Mouse (Mus musculus): ENCODE measurements around the gene Slc4a3. TPM values are rescaled to one million over a fixed set of nuclear protein-coding genes. Genes with fewer than 3 reads are reported as not detected.

Slc4a3 gene
- polyA plus RNA-seq, 1 experiment from 2014 or later: 14.2 TPM

GRCm38 (mm10) chr1:75574476-75575310, 28.6 kb downstream of the Slc4a3 start:
- Histone ChIP-seq H3K9ac (ENCODE audit: low read depth, low read length) (no peak overlapping the region), H3K4me1 (ENCODE audit: control insufficient read depth, insufficient read depth, low read length) (peaks cover 8% of the 10 kb centered on the region), H3K27me3 (ENCODE audit: control insufficient read depth, insufficient read depth, low read length) (no peaks in the 10 kb centered on the region), H3K36me3 (ENCODE audit: control insufficient read depth, insufficient read depth, low read length) (no peaks in the 10 kb centered on the region), H3K9me3 (replicated peaks; ENCODE audit: control insufficient read depth, low read length) (no peaks in the 10 kb centered on the region), H3K27ac (ENCODE audit: low read depth, low read length) (no peak overlapping the region), H3K4me2 (no peak overlapping the region), H3K4me3 (ENCODE audit: low read depth, low read length) (no peak overlapping the region)
- 77% methylated on average over 17 of the region's 17 CpGs for WGBS (ENCODE audit: insufficient replicate concordance)
- ATAC-seq (replicated peaks; ENCODE audit: insufficient number of reproducible peaks, low FRiP score, low TSS enrichment): no peak

GRCm38 (mm10) chr1:75581936-75582624, 36.0 kb downstream of the Slc4a3 start:
- no peaks in the 10 kb centered on the region for H3K4me1 ChIP-seq (ENCODE audit: control insufficient read depth, insufficient read depth, low read length)
- no peaks in the 10 kb centered on the region for H3K36me3 ChIP-seq (ENCODE audit: control insufficient read depth, insufficient read depth, low read length)
- H3K27ac ChIP-seq (ENCODE audit: low read depth, low read length): no peak overlapping the region
- H3K27me3 ChIP-seq (ENCODE audit: control insufficient read depth, insufficient read depth, low read length): no peaks in the 10 kb centered on the region
- 61% methylated on average over 7 of the region's 7 CpGs for WGBS (ENCODE audit: insufficient replicate concordance)
- H3K9me3 ChIP-seq (replicated peaks; ENCODE audit: control insufficient read depth, low read length): no peaks in the 10 kb centered on the region
- no peak overlapping the region for H3K9ac ChIP-seq (ENCODE audit: low read depth, low read length)
- H3K4me3 ChIP-seq (ENCODE audit: low read depth, low read length): no peak overlapping the region
- ATAC-seq (replicated peaks; ENCODE audit: insufficient number of reproducible peaks, low FRiP score, low TSS enrichment): no peak
- H3K4me2 ChIP-seq: no peak overlapping the region

GRCm38 (mm10) chr1:75582625-75582956, 36.5 kb downstream of the Slc4a3 start:
- H3K36me3 ChIP-seq (ENCODE audit: control insufficient read depth, insufficient read depth, low read length): no peaks in the 10 kb centered on the region
- no peak for ATAC-seq (replicated peaks; ENCODE audit: insufficient number of reproducible peaks, low FRiP score, low TSS enrichment)
- 75% methylated on average over 5 of the region's 5 CpGs for WGBS (ENCODE audit: insufficient replicate concordance)
- no peak overlapping the region for H3K4me3 ChIP-seq (ENCODE audit: low read depth, low read length)
- no peak overlapping the region for H3K4me2 ChIP-seq
- no peaks in the 10 kb centered on the region for H3K9me3 ChIP-seq (replicated peaks; ENCODE audit: control insufficient read depth, low read length)
- H3K27me3 ChIP-seq (ENCODE audit: control insufficient read depth, insufficient read depth, low read length): no peaks in the 10 kb centered on the region
- no peak overlapping the region for H3K9ac ChIP-seq (ENCODE audit: low read depth, low read length)
- H3K27ac ChIP-seq (ENCODE audit: low read depth, low read length): no peak overlapping the region
- peaks cover 1% of the 10 kb centered on the region for H3K4me1 ChIP-seq (ENCODE audit: control insufficient read depth, insufficient read depth, low read length)

- no peak for ATAC-seq (replicated peaks; ENCODE audit: insufficient number of reproducible peaks, low FRiP score, low TSS enrichment)
- Histone ChIP-seq H3K9ac (ENCODE audit: low read depth, low read length) (no peak overlapping the region), H3K4me2 (no peak overlapping the region), H3K4me1 (ENCODE audit: control insufficient read depth, insufficient read depth, low read length) (peaks cover 6% of the 10 kb centered on the region), H3K27me3 (ENCODE audit: control insufficient read depth, insufficient read depth, low read length) (no peaks in the 10 kb centered on the region), H3K9me3 (replicated peaks; ENCODE audit: control insufficient read depth, low read length) (no peaks in the 10 kb centered on the region), H3K4me3 (ENCODE audit: low read depth, low read length) (no peak overlapping the region), H3K27ac (ENCODE audit: low read depth, low read length) (no peak overlapping the region), H3K36me3 (ENCODE audit: control insufficient read depth, insufficient read depth, low read length) (no peaks in the 10 kb centered on the region)
- WGBS (ENCODE audit: insufficient replicate concordance): 62% methylated on average over 10 of the region's 10 CpGs
These were observed 37.0 kb downstream of the Slc4a3 start for GRCm38 (mm10) chr1:75583034-75583433.

GRCm38 (mm10) chr1:75586791-75587190, 40.7 kb downstream of the Slc4a3 start:
- no peak overlapping the region for H3K4me2 ChIP-seq
- WGBS (ENCODE audit: insufficient replicate concordance): 91% methylated on average over 3 of the region's 3 CpGs

GRCm38 (mm10) chr1:75587738-75588719, 42.0 kb downstream of the Slc4a3 start:
- WGBS (ENCODE audit: insufficient replicate concordance): 55% methylated on average over 12 of the region's 12 CpGs
- 0 out of 2 replicates have a peak, but pooled peaks have one; percentile 2 for ATAC-seq (replicated peaks; ENCODE audit: insufficient number of reproducible peaks, low FRiP score, low TSS enrichment)
- no peak overlapping the region for H3K4me2 ChIP-seq

More at GRCm38 (mm10) chr1:75586791-75587190, 40.7 kb downstream of the Slc4a3 start:
- ATAC-seq (replicated peaks; ENCODE audit: insufficient number of reproducible peaks, low FRiP score, low TSS enrichment): no peak
- H3K27me3 ChIP-seq (ENCODE audit: control insufficient read depth, insufficient read depth, low read length): no peaks in the 10 kb centered on the region
- H3K9me3 ChIP-seq (replicated peaks; ENCODE audit: control insufficient read depth, low read length): no peaks in the 10 kb centered on the region
- no peaks in the 10 kb centered on the region for H3K36me3 ChIP-seq (ENCODE audit: control insufficient read depth, insufficient read depth, low read length)
- no peak overlapping the region for H3K4me3 ChIP-seq (ENCODE audit: low read depth, low read length)
- H3K9ac ChIP-seq (ENCODE audit: low read depth, low read length): no peak overlapping the region
- H3K4me1 ChIP-seq (ENCODE audit: control insufficient read depth, insufficient read depth, low read length): peaks cover 26% of the 10 kb centered on the region
- no peak overlapping the region for H3K27ac ChIP-seq (ENCODE audit: low read depth, low read length)

GRCm38 (mm10) chr1:75588874-75589273, 42.8 kb downstream of the Slc4a3 start:
- no peak overlapping the region for H3K9ac ChIP-seq (ENCODE audit: low read depth, low read length)
- no peak overlapping the region for H3K4me2 ChIP-seq
- peaks cover 26% of the 10 kb centered on the region for H3K4me1 ChIP-seq (ENCODE audit: control insufficient read depth, insufficient read depth, low read length)
- no peaks in the 10 kb centered on the region for H3K36me3 ChIP-seq (ENCODE audit: control insufficient read depth, insufficient read depth, low read length)
- ATAC-seq (replicated peaks; ENCODE audit: insufficient number of reproducible peaks, low FRiP score, low TSS enrichment): no peak
- H3K4me3 ChIP-seq (ENCODE audit: low read depth, low read length): no peak overlapping the region
- WGBS (ENCODE audit: insufficient replicate concordance): 13% methylated on average over 7 of the region's 7 CpGs
- H3K27ac ChIP-seq (ENCODE audit: low read depth, low read length): 0 out of 2 replicates have a peak overlapping the region, but pooled peaks have one; percentile 15
- H3K9me3 ChIP-seq (replicated peaks; ENCODE audit: control insufficient read depth, low read length): no peaks in the 10 kb centered on the region
- H3K27me3 ChIP-seq (ENCODE audit: control insufficient read depth, insufficient read depth, low read length): no peaks in the 10 kb centered on the region

More at GRCm38 (mm10) chr1:75587738-75588719, 42.0 kb downstream of the Slc4a3 start:
- H3K4me3 ChIP-seq (ENCODE audit: low read depth, low read length): no peak overlapping the region
- H3K27me3 ChIP-seq (ENCODE audit: control insufficient read depth, insufficient read depth, low read length): no peaks in the 10 kb centered on the region
- H3K9ac ChIP-seq (ENCODE audit: low read depth, low read length): no peak overlapping the region
- H3K4me1 ChIP-seq (ENCODE audit: control insufficient read depth, insufficient read depth, low read length): peaks cover 26% of the 10 kb centered on the region
- H3K9me3 ChIP-seq (replicated peaks; ENCODE audit: control insufficient read depth, low read length): no peaks in the 10 kb centered on the region
- no peak overlapping the region for H3K27ac ChIP-seq (ENCODE audit: low read depth, low read length)
- no peaks in the 10 kb centered on the region for H3K36me3 ChIP-seq (ENCODE audit: control insufficient read depth, insufficient read depth, low read length)

- Histone ChIP-seq H3K4me1 (ENCODE audit: control insufficient read depth, insufficient read depth, low read length) (peaks cover 26% of the 10 kb centered on the region), H3K36me3 (ENCODE audit: control insufficient read depth, insufficient read depth, low read length) (no peaks in the 10 kb centered on the region), H3K9me3 (replicated peaks; ENCODE audit: control insufficient read depth, low read length) (no peaks in the 10 kb centered on the region), H3K27me3 (ENCODE audit: control insufficient read depth, insufficient read depth, low read length) (no peaks in the 10 kb centered on the region), H3K27ac (ENCODE audit: low read depth, low read length) (no peak overlapping the region), H3K4me2 (no peak overlapping the region), H3K9ac (ENCODE audit: low read depth, low read length) (no peak overlapping the region), H3K4me3 (ENCODE audit: low read depth, low read length) (no peak overlapping the region)
- 57% methylated on average over 2 of the region's 2 CpGs for WGBS (ENCODE audit: insufficient replicate concordance)
- no peak for ATAC-seq (replicated peaks; ENCODE audit: insufficient number of reproducible peaks, low FRiP score, low TSS enrichment)
These were observed 43.9 kb downstream of the Slc4a3 start for GRCm38 (mm10) chr1:75589983-75590382.

Measured in heart, embryonic 11.5 days (tissue).